Mouse (Mus musculus): ENCODE measurements around the gene Jade1. TPM values are rescaled to one million over a fixed set of nuclear protein-coding genes. Genes with fewer than 3 reads are reported as not detected.

The Jade1 gene
- polyA plus RNA-seq, 1 experiment from 2014 or later, result 10.3 TPM

GRCm38 (mm10) chr3:41551671-41552070 is 3.9 kb upstream of the Jade1 start:
- DNase-seq, result no peak
- H3K9ac ChIP-seq, result no peak overlapping the region
- no peak for TF ChIP-seq CTCF (IDR thresholded peaks at IDR 0.05; ENCODE audit: low read depth)
- no peak overlapping the region for H3K4me2 ChIP-seq
- ATAC-seq (ENCODE audit: insufficient read depth), result no peak
- H3K4me3 ChIP-seq (ENCODE audit: low read depth, low read length), result no peak overlapping the region
- WGBS, result 63% methylated on average over 3 of the region's 3 CpGs
- H3K9me3 ChIP-seq (ENCODE audit: low read depth, low read length), result no peaks in the 10 kb centered on the region
- H3K27ac ChIP-seq (ENCODE audit: low read depth), result no peak overlapping the region
- H3K36me3 ChIP-seq (ENCODE audit: insufficient read depth), result no peaks in the 10 kb centered on the region
- no peaks in the 10 kb centered on the region for H3K27me3 ChIP-seq (ENCODE audit: insufficient read depth, low read length)
- H3K4me1 ChIP-seq (ENCODE audit: insufficient read depth), result no peaks in the 10 kb centered on the region

GRCm38 (mm10) chr3:41552777-41553548 is 2.6 kb upstream of the Jade1 start:
- no peak overlapping the region for H3K4me2 ChIP-seq
- no peak overlapping the region for H3K27ac ChIP-seq (ENCODE audit: low read depth)
- H3K27me3 ChIP-seq (ENCODE audit: insufficient read depth, low read length), result no peaks in the 10 kb centered on the region
- 41% methylated on average over 11 of the region's 11 CpGs for WGBS
- DNase-seq, result no peak
- no peaks in the 10 kb centered on the region for H3K36me3 ChIP-seq (ENCODE audit: insufficient read depth)
- no peak for ATAC-seq (ENCODE audit: insufficient read depth)
- no peaks in the 10 kb centered on the region for H3K9me3 ChIP-seq (ENCODE audit: low read depth, low read length)
- H3K4me1 ChIP-seq (ENCODE audit: insufficient read depth), result no peaks in the 10 kb centered on the region
- no peak overlapping the region for H3K9ac ChIP-seq
- no peak overlapping the region for H3K4me3 ChIP-seq (ENCODE audit: low read depth, low read length)
- no peak for TF ChIP-seq CTCF (IDR thresholded peaks at IDR 0.05; ENCODE audit: low read depth)

GRCm38 (mm10) chr3:41553681-41554080 is 1.9 kb upstream of the Jade1 start:
- Histone ChIP-seq H3K9ac (no peak overlapping the region), H3K27ac (ENCODE audit: low read depth) (no peak overlapping the region), H3K36me3 (ENCODE audit: insufficient read depth) (no peaks in the 10 kb centered on the region), H3K4me2 (no peak overlapping the region), H3K4me1 (ENCODE audit: insufficient read depth) (no peaks in the 10 kb centered on the region), H3K4me3 (ENCODE audit: low read depth, low read length) (no peak overlapping the region), H3K27me3 (ENCODE audit: insufficient read depth, low read length) (no peaks in the 10 kb centered on the region), H3K9me3 (ENCODE audit: low read depth, low read length) (no peaks in the 10 kb centered on the region)
- DNase-seq, result no peak
- no peak for TF ChIP-seq CTCF (IDR thresholded peaks at IDR 0.05; ENCODE audit: low read depth)
- no peak for ATAC-seq (ENCODE audit: insufficient read depth)
- 51% methylated on average over 4 of the region's 4 CpGs for WGBS

- Histone ChIP-seq H3K9me3 (ENCODE audit: low read depth, low read length) (no peaks in the 10 kb centered on the region), H3K4me1 (ENCODE audit: insufficient read depth) (no peaks in the 10 kb centered on the region), H3K27me3 (ENCODE audit: insufficient read depth, low read length) (no peaks in the 10 kb centered on the region), H3K4me3 (ENCODE audit: low read depth, low read length) (no peak overlapping the region), H3K4me2 (no peak overlapping the region), H3K27ac (ENCODE audit: low read depth) (no peak overlapping the region), H3K36me3 (ENCODE audit: insufficient read depth) (no peaks in the 10 kb centered on the region), H3K9ac (no peak overlapping the region)
- DNase-seq, result no peak
- TF ChIP-seq CTCF (IDR thresholded peaks at IDR 0.05; ENCODE audit: low read depth), result no peak
- ATAC-seq (ENCODE audit: insufficient read depth), result no peak
- WGBS, result 81% methylated on average over 24 of the region's 24 CpGs
These were observed 753 bp upstream of the Jade1 start for GRCm38 (mm10) chr3:41554480-41555475.

GRCm38 (mm10) chr3:41556451-41557266 is 1.1 kb downstream of the Jade1 start:
- no peaks in the 10 kb centered on the region for H3K9me3 ChIP-seq (ENCODE audit: low read depth, low read length)
- ATAC-seq (ENCODE audit: insufficient read depth), result no peak
- WGBS, result 88% methylated on average over 9 of the region's 11 CpGs

GRCm38 (mm10) chr3:41557267-41557995 is 1.9 kb downstream of the Jade1 start:
- no peak for TF ChIP-seq CTCF (IDR thresholded peaks at IDR 0.05; ENCODE audit: low read depth)
- no peak for DNase-seq
- H3K9me3 ChIP-seq (ENCODE audit: low read depth, low read length), result no peaks in the 10 kb centered on the region
- no peak for ATAC-seq (ENCODE audit: insufficient read depth)
- H3K36me3 ChIP-seq (ENCODE audit: insufficient read depth), result no peaks in the 10 kb centered on the region
- WGBS, result 87% methylated on average over 19 of the region's 19 CpGs
- H3K4me2 ChIP-seq, result no peak overlapping the region
- no peak overlapping the region for H3K27ac ChIP-seq (ENCODE audit: low read depth)
- H3K4me1 ChIP-seq (ENCODE audit: insufficient read depth), result no peaks in the 10 kb centered on the region
- H3K4me3 ChIP-seq (ENCODE audit: low read depth, low read length), result no peak overlapping the region
- H3K9ac ChIP-seq, result no peak overlapping the region
- no peaks in the 10 kb centered on the region for H3K27me3 ChIP-seq (ENCODE audit: insufficient read depth, low read length)

More at GRCm38 (mm10) chr3:41556451-41557266, 1.1 kb downstream of the Jade1 start:
- no peak for TF ChIP-seq CTCF (IDR thresholded peaks at IDR 0.05; ENCODE audit: low read depth)
- Histone ChIP-seq H3K4me3 (ENCODE audit: low read depth, low read length) (no peak overlapping the region), H3K4me1 (ENCODE audit: insufficient read depth) (no peaks in the 10 kb centered on the region), H3K9ac (no peak overlapping the region), H3K27ac (ENCODE audit: low read depth) (no peak overlapping the region), H3K4me2 (no peak overlapping the region), H3K36me3 (ENCODE audit: insufficient read depth) (no peaks in the 10 kb centered on the region), H3K27me3 (ENCODE audit: insufficient read depth, low read length) (no peaks in the 10 kb centered on the region)
- DNase-seq, result no peak

Data from lung, embryonic 14.5 days (tissue).